Mouse (Mus musculus): ENCODE data around the gene Zfp367.

GRCm38 (mm10) chr13:64152671-64153082 is 325 bp downstream of the Zfp367 start:
- TF ChIP-seq CTCF (conservative IDR thresholded peaks at IDR 0.05; ENCODE audit: low read length) = no peak
- TF ChIP-seq POU5F1 (IDR thresholded peaks at IDR 0.05; ENCODE audit: borderline replicate concordance, low read length) = no peak
- no peak for TF ChIP-seq NANOG (IDR thresholded peaks at IDR 0.05; ENCODE audit: borderline replicate concordance, low read length)

All from E14TG2a.4 (cell line).